Mouse (Mus musculus): ENCODE results near the gene Isoc2b. TPM values are rescaled to one million over a fixed set of nuclear protein-coding genes. Genes with fewer than 3 reads are reported as not detected.

The Isoc2b gene
- not detected in 2 replicates for polyA plus RNA-seq (2012; ENCODE audit: insufficient read depth, insufficient read length, low replicate concordance, missing spikeins)

DNA sequence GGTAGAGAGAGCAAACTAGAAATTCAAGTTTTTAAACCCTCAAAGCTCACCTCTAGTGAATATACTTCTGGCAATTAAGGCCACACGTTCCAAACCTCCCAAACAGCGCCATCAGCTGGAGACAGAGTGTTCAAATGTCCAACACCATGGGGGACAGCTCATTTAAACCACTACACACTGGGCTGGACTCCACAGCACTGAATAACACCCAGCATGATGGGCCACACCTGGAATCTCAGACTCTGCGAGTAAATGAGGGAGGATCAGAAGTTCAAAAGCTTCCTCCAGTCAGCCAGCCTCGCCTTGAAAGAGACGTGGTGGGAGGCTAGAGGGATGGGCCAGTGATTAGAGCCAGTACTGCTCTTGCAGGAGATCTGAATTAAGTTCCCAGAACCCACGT, at the start of gene Isoc2b:
Gene Isoc2b (minus strand): TSS at position 126 of the 400 bp plus-strand sequence.
- H3K27ac ChIP-seq (ENCODE audit: insufficient read depth, low read depth, low read length) = no peak within 1 kb of the TSS
- 55% methylated on average over 6 of the region's 6 CpGs for whole genome bisulfite sequencing
- TF ChIP-seq POLR2A (IDR thresholded peaks at IDR 0.05; ENCODE audit: insufficient read depth, low read depth, low read length) (no peak), CTCF (IDR thresholded peaks at IDR 0.05; ENCODE audit: insufficient read depth, low read depth, low read length) (no peak)

DNA sequence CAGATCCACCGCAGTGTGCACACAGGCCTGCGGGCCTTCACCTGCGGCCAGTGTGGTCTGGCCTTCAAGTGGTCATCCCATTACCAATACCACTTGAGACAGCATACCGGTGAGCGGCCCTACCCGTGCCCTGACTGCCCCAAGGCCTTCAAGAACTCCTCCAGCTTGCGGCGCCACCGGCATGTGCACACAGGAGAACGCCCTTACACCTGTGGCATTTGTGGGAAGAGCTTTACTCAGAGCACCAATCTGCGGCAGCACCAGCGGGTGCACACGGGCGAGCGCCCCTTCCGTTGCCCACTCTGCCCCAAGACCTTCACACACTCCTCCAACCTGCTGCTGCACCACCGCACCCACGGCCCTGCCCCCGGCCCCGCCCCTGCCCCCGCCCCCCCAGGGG, 49.0 kb upstream of the Isoc2b start:
- H3K27ac ChIP-seq (ENCODE audit: insufficient read depth, low read depth, low read length) = no peak overlapping the region
- WGBS = 82% methylated on average over 21 of the region's 21 CpGs
- H3K4me1 ChIP-seq (ENCODE audit: control insufficient read depth, insufficient read depth, low read length) = peaks cover 50% of the 10 kb centered on the region
- H3K4me3 ChIP-seq (ENCODE audit: insufficient read depth, low read depth, low read length) = no peak overlapping the region
- TF ChIP-seq CTCF (IDR thresholded peaks at IDR 0.05; ENCODE audit: insufficient read depth, low read depth, low read length) (no peak), POLR2A (IDR thresholded peaks at IDR 0.05; ENCODE audit: insufficient read depth, low read depth, low read length) (no peak)

More for the DNA sequence above, at the start of gene Isoc2b:
- H3K4me1 ChIP-seq (ENCODE audit: control insufficient read depth, insufficient read depth, low read length) = peaks cover 2% of the 10 kb centered on the region; the same call in 1 of the 2 replicates
- H3K4me3 ChIP-seq (ENCODE audit: insufficient read depth, low read depth, low read length) = no peak within 1 kb of the TSS

GRCm38 (mm10) chr7:4918681-4919080, 48.6 kb upstream of the Isoc2b start:
- TF ChIP-seq POLR2A (IDR thresholded peaks at IDR 0.05; ENCODE audit: insufficient read depth, low read depth, low read length) (no peak), CTCF (IDR thresholded peaks at IDR 0.05; ENCODE audit: insufficient read depth, low read depth, low read length) (no peak)
- Histone ChIP-seq H3K4me1 (ENCODE audit: control insufficient read depth, insufficient read depth, low read length) (peaks cover 46% of the 10 kb centered on the region), H3K4me3 (ENCODE audit: insufficient read depth, low read depth, low read length) (no peak overlapping the region), H3K27ac (ENCODE audit: insufficient read depth, low read depth, low read length) (no peak overlapping the region)
- 93% methylated on average over 15 of the region's 15 CpGs for WGBS

DNA sequence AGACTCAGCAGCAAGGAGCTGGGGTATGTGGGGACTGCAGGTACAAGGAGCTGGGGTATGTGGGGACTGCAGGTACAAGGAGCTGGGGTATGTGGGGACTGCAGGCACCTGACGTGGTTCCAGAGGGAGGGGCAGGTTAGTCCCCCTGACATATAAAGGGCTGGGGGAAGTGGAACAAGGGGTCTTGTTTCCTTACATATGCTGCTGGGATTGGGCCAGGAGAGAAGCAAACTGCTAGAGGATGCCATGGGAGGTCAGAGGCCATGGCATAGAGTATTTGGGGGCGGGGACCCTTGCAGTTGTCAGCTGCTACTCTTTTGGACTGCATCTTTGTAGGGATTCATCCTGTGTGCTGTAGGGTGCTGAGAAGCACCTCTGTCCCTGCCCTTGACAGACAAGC, 47.4 kb upstream of the Isoc2b start:
- Histone ChIP-seq H3K4me3 (ENCODE audit: insufficient read depth, low read depth, low read length) (no peak overlapping the region), H3K27ac (ENCODE audit: insufficient read depth, low read depth, low read length) (no peak overlapping the region), H3K4me1 (ENCODE audit: control insufficient read depth, insufficient read depth, low read length) (peaks cover 43% of the 10 kb centered on the region)
- TF ChIP-seq CTCF (IDR thresholded peaks at IDR 0.05; ENCODE audit: insufficient read depth, low read depth, low read length) (no peak), POLR2A (IDR thresholded peaks at IDR 0.05; ENCODE audit: insufficient read depth, low read depth, low read length) (no peak)
- WGBS = 91% methylated on average over 2 of the region's 2 CpGs

DNA sequence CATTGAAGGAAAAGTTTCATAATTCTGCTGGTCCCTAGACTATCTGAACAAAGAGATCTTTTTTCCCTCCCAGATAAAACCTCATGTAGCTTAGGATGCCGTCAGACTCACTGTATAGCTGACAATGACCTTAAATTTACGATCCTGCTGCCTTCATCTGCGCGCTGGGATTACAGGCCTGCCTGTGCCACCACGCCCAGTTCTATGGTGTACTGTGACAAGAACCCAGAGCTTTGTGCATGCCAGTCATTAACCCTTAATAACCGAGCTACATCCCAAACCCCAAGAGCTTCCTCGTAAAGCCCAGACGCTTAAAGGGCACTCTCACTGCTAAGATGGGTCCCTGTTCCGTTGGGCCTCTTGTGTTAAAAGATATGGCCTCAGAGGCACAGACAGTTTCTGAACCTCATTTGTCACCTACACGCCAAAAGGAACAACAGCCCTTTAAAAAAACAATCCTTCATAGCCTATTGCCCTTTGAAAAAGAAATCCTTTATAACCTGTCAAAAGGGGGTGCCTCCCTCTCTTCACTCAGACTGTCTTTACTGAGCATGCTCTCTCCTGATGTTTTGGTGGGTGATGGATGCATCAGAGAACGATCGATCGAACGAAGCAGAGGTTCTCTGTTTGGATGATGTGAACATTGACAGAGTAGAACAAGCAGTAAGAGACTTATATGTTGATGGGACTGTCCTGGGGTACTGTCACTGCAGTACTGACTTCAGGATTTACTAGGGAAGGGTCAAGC, 45.8 kb upstream of the Isoc2b start:
- Histone ChIP-seq H3K27ac (ENCODE audit: insufficient read depth, low read depth, low read length) (peak overlapping the region; percentile 95), H3K4me3 (ENCODE audit: insufficient read depth, low read depth, low read length) (peak overlapping the region; percentile 98), H3K4me1 (ENCODE audit: control insufficient read depth, insufficient read depth, low read length) (peaks cover 32% of the 10 kb centered on the region)
- WGBS = 3% methylated on average over 14 of the region's 14 CpGs
- TF ChIP-seq POLR2A (IDR thresholded peaks at IDR 0.05; ENCODE audit: insufficient read depth, low read depth, low read length) = no peak

GRCm38 (mm10) chr7:4915007-4915665, 45.1 kb upstream of the Isoc2b start, which contains the start of gene Zfp628:
Zfp628 (plus strand) TSS chr7:4915217.
- peak within 1 kb of the TSS; percentile 99 for H3K27ac ChIP-seq (ENCODE audit: insufficient read depth, low read depth, low read length)
- under 1% methylated on average over 56 of the region's 56 CpGs for WGBS
- peaks cover 25% of the 10 kb centered on the region for H3K4me1 ChIP-seq (ENCODE audit: control insufficient read depth, insufficient read depth, low read length)
- peak within 1 kb of the TSS; percentile 98 for H3K4me3 ChIP-seq (ENCODE audit: insufficient read depth, low read depth, low read length)
- TF ChIP-seq CTCF (IDR thresholded peaks at IDR 0.05; ENCODE audit: insufficient read depth, low read depth, low read length) (no peak), POLR2A (IDR thresholded peaks at IDR 0.05; ENCODE audit: insufficient read depth, low read depth, low read length) (peak; percentile 82)

GRCm38 (mm10) chr7:4912248-4912647, 42.2 kb upstream of the Isoc2b start:
- TF ChIP-seq POLR2A (IDR thresholded peaks at IDR 0.05; ENCODE audit: insufficient read depth, low read depth, low read length) = no peak
- TF ChIP-seq CTCF (IDR thresholded peaks at IDR 0.05; ENCODE audit: insufficient read depth, low read depth, low read length) = no peak
- H3K4me1 ChIP-seq (ENCODE audit: control insufficient read depth, insufficient read depth, low read length) = peaks cover 11% of the 10 kb centered on the region
- 62% methylated on average over 5 of the region's 5 CpGs for WGBS
- H3K4me3 ChIP-seq (ENCODE audit: insufficient read depth, low read depth, low read length) = no peak overlapping the region
- no peak overlapping the region for H3K27ac ChIP-seq (ENCODE audit: insufficient read depth, low read depth, low read length)

GRCm38 (mm10) chr7:4911561-4911960, 41.5 kb upstream of the Isoc2b start:
- TF ChIP-seq POLR2A (IDR thresholded peaks at IDR 0.05; ENCODE audit: insufficient read depth, low read depth, low read length) (no peak), CTCF (IDR thresholded peaks at IDR 0.05; ENCODE audit: insufficient read depth, low read depth, low read length) (0 out of 2 replicates have a peak, but pooled peaks have one; percentile 32)
- peaks cover 12% of the 10 kb centered on the region for H3K4me1 ChIP-seq (ENCODE audit: control insufficient read depth, insufficient read depth, low read length)
- no peak overlapping the region for H3K4me3 ChIP-seq (ENCODE audit: insufficient read depth, low read depth, low read length)
- H3K27ac ChIP-seq (ENCODE audit: insufficient read depth, low read depth, low read length) = no peak overlapping the region
- WGBS = 24% methylated on average over 9 of the region's 9 CpGs

DNA sequence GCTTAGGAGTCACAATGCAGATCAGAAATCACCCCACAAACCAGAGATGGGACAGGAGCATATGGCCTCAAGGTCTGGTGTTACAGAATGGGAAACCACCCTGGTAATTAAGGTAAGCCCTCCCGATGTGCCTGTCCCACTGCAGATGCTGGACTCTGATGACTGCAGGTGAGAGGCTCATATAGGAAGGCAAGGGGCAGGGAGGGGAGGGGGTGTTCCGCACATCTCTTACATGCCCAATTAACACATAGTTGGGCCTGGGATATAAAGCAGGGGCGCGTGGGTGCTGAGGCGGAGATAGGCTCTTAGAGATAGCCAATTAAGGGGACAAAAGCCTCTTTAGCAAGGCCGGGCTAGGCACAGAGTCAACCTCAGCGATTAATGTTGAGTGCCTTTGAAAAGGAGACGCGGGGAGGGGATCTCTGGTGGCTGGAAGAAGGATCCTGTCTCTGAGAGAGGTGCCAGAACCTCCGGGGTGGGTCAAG, 36.5 kb upstream of the Isoc2b start, which contains the start of gene Gm36210:
Gene Gm36210 (minus strand): TSS at position 51 of the 485 bp plus-strand sequence.
- H3K4me1 ChIP-seq (ENCODE audit: control insufficient read depth, insufficient read depth, low read length) = peaks cover 7% of the 10 kb centered on the region
- 35% methylated on average over 10 of the region's 10 CpGs for WGBS
- no peak within 1 kb of the TSS for H3K27ac ChIP-seq (ENCODE audit: insufficient read depth, low read depth, low read length)
- no peak within 1 kb of the TSS for H3K4me3 ChIP-seq (ENCODE audit: insufficient read depth, low read depth, low read length)
- TF ChIP-seq POLR2A (IDR thresholded peaks at IDR 0.05; ENCODE audit: insufficient read depth, low read depth, low read length) (no peak), CTCF (IDR thresholded peaks at IDR 0.05; ENCODE audit: insufficient read depth, low read depth, low read length) (no peak)

Measured in olfactory bulb, adult 2 months (tissue).